Mouse (Mus musculus) bone marrow, adult 2 months (tissue): ENCODE measurements around the gene Sufu.

Source experiments
- CTCF ChIP-seq: fragments of 200-500 bp; IDR thresholded peaks from 2 replicates; pipeline ENCODE4 v1.5.1; 2011; ENCODE audit warnings: low read length, control low read depth; ENCODE audit not compliant: control insufficient read depth, insufficient read depth
- POLR2A ChIP-seq: fragments of 200-500 bp; IDR thresholded peaks from 2 replicates; pipeline ENCODE4 v1.6.1; 2011; ENCODE audit warnings: low read depth, mild to moderate bottlenecking, control low read depth, low read length, borderline replicate concordance; ENCODE audit not compliant: control insufficient read depth

- TF ChIP-seq POLR2A (no peak), CTCF (no peak)
Observed at GRCm38 (mm10) chr19:46357344-46358280, 39.1 kb upstream of the Sufu start.
